Mouse (Mus musculus) myocyte (in vitro differentiated cells): ENCODE results near the gene Mylk2. TPM values are rescaled to one million over a fixed set of nuclear protein-coding genes. Genes with fewer than 3 reads are reported as not detected.

Experiments
- H3K27me3 ChIP-seq: one replicate; pipeline ENCODE4 v1.6.1; 2011; ENCODE audit not compliant: control insufficient read depth, insufficient read depth, insufficient read length
- H3K36me3 ChIP-seq: one replicate; pipeline ENCODE4 v1.6.1; 2011; ENCODE audit not compliant: control insufficient read depth, insufficient read depth
- H3K4me2 ChIP-seq: one replicate; pipeline ENCODE4 v1.6.1; 2011; ENCODE audit warnings: low read depth, control low read depth
- H3K4me3 ChIP-seq: one replicate; pipeline ENCODE4 v1.5.1; 2011; ENCODE audit warnings: mild to moderate bottlenecking, control low read depth, moderate library complexity
- H3K79me2 ChIP-seq: one replicate; pipeline ENCODE4 v1.6.1; 2011; ENCODE audit not compliant: control insufficient read depth, insufficient read depth
- H3ac ChIP-seq: one replicate; pipeline ENCODE4 v1.6.1; 2011; ENCODE audit not compliant: control insufficient read depth, insufficient read length
- CEBPB ChIP-seq: IDR thresholded peaks from 2 replicates; pipeline ENCODE4 v1.6.1; 2011; ENCODE audit warnings: mild to moderate bottlenecking, moderate library complexity; ENCODE audit not compliant: poor library complexity, insufficient read depth, severe bottlenecking
- E2F4 ChIP-seq: IDR thresholded peaks from one replicate; pipeline ENCODE4 v1.6.1; 2011; ENCODE audit warnings: mild to moderate bottlenecking, control low read depth, moderate library complexity; ENCODE audit not compliant: insufficient read depth
- MAX ChIP-seq: IDR thresholded peaks from one replicate; pipeline ENCODE4 v1.6.1; 2011; ENCODE audit warnings: low read depth, mild to moderate bottlenecking, control low read depth
- MYOD1 ChIP-seq, 3 experiments: IDR thresholded peaks; one replicate each; pipeline ENCODE4 v1.6.1; 2011; ENCODE audit warnings: control low read depth in 2 of 3, low read depth in 2 of 3, mild to moderate bottlenecking in 2 of 3, moderate library complexity in 1 of 3; ENCODE audit not compliant: insufficient read length in 2 of 3, control insufficient read depth in 1 of 3
- MYOG ChIP-seq, 3 experiments: IDR thresholded peaks; one replicate each; pipeline ENCODE4 v1.6.1; 2011; ENCODE audit warnings: control low read depth in 2 of 3, low read depth in 2 of 3, mild to moderate bottlenecking in 2 of 3; ENCODE audit not compliant: insufficient read length in 2 of 3, control insufficient read depth in 1 of 3, insufficient read depth in 1 of 3
- POLR2A ChIP-seq: IDR thresholded peaks from one replicate; pipeline ENCODE4 v1.6.1; 2011; ENCODE audit warnings: low read depth, mild to moderate bottlenecking, control low read depth, moderate library complexity; ENCODE audit not compliant: insufficient read length
- POLR2AphosphoS2 ChIP-seq: IDR thresholded peaks from one replicate; pipeline ENCODE4 v1.6.1; 2011; ENCODE audit warnings: low read depth, control low read depth; ENCODE audit not compliant: insufficient read length
- REST ChIP-seq: IDR thresholded peaks from one replicate; pipeline ENCODE4 v1.6.1; 2011; ENCODE audit warnings: mild to moderate bottlenecking, control low read depth, moderate library complexity; ENCODE audit not compliant: insufficient read depth, insufficient read length
- SRF ChIP-seq: IDR thresholded peaks from one replicate; pipeline ENCODE4 v1.6.1; 2011; ENCODE audit warnings: low read depth; ENCODE audit not compliant: control insufficient read depth, insufficient read length
- TCF12 ChIP-seq: IDR thresholded peaks from one replicate; pipeline ENCODE4 v1.6.1; 2011; ENCODE audit warnings: mild to moderate bottlenecking, control low read depth; ENCODE audit not compliant: poor library complexity, insufficient read depth, severe bottlenecking
- TCF3 ChIP-seq: IDR thresholded peaks from one replicate; pipeline ENCODE4 v1.6.1; 2011; ENCODE audit warnings: low read depth, control low read depth; ENCODE audit not compliant: insufficient read length
- USF1 ChIP-seq: IDR thresholded peaks from one replicate; pipeline ENCODE4 v1.6.1; 2011; ENCODE audit warnings: low read depth, mild to moderate bottlenecking, control low read depth, moderate library complexity
- polyA plus RNA-seq: library from polyadenylated mRNA; unstranded; fragments of >200 nt; fragmentation: generic; extraction: Trizol; gene quantifications from one replicate; pipeline ENCODE4 v1.2.1, GENCODE M21; 2012; ENCODE audit warnings: missing spikeins

Gene Mylk2
- polyA plus RNA-seq, 1 experiment: 8.2 TPM

DNA sequence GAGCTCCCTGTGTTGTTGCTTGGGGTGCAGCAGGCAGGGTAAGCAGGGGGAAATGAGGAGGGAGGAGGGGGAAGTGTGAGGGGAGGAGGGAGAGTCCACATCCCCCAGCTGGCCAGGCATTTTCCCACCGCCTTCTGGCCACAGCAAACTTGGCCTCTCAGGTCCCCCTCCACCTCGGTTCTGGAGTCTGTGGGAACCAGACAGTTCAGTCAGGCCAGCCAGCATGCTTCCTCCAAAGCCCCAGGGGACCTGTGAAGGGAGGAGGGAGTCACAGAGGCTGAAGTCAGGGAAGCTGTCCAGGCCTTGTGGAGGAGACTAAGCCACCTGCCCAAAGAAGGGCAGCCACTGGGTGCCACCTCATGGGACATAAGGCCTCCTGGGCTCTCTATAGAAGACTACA is 19.1 kb downstream of the Mylk2 start:
- Histone ChIP-seq H3ac (no peak overlapping the region), H3K4me2 (peak overlapping the region; percentile 89), H3K4me3 (peak overlapping the region; percentile 84), H3K36me3 (no peaks in the 10 kb centered on the region), H3K79me2 (peaks cover 39% of the 10 kb centered on the region), H3K27me3 (no peaks in the 10 kb centered on the region)
- TF ChIP-seq USF1 (no peak), POLR2A (no peak), POLR2AphosphoS2 (peak; percentile 26)

DNA sequence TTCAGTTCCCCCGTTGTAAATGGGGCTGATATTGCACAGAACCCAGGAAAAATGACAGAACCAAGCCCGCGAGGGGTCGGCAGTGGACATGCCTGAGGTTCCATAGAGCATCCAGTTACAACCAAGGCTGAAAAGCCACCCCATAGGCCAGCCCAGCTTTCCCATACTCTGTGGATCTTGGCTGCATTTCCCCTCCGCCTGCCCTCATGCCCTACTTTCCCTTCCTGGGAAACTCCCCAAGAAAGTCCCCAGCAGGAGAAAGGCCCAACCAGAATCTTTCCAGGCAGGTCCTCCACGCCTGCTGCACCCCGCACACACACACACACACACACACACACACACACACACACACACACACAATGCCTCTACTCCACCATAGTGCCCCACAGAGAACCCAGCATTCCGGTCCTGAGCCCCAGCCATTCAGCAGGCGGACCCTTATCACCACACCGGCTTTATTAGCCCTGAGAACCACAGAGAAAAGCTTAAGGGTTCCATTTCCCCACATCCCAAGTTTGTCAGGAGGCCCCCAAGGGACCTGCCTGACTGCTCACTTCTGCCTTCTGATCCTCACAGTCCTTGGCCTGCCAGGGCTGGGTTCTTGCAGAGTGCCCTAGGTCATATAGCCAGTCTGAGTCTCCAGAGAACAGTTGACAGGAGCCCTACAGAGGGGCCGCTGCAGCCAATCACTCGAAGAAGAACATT is 20.5 kb downstream of the Mylk2 start:
- no peaks in the 10 kb centered on the region for H3K27me3 ChIP-seq
- no peaks in the 10 kb centered on the region for H3K36me3 ChIP-seq
- H3K79me2 ChIP-seq: peaks cover 39% of the 10 kb centered on the region
- TF ChIP-seq REST (no peak), TCF12 (no peak), TCF3 (no peak), MYOG (IDR thresholded peaks at IDR 0.05; ENCODE audit: control insufficient read depth in 1 of 3, insufficient read depth in 1 of 3, insufficient read length in 2 of 3, low read depth in 2 of 3) (no peak), E2F4 (no peak), POLR2AphosphoS2 (no peak), POLR2A (no peak), SRF (no peak), MAX (no peak), CEBPB (no peak), USF1 (no peak), MYOD1 (IDR thresholded peaks at IDR 0.05; ENCODE audit: control insufficient read depth in 1 of 3, insufficient read length in 2 of 3, low read depth in 2 of 3) (no peak)
- H3K4me2 ChIP-seq: peak overlapping the region; percentile 89
- H3ac ChIP-seq: peak overlapping the region; percentile 9
- peak overlapping the region; percentile 84 for H3K4me3 ChIP-seq

DNA sequence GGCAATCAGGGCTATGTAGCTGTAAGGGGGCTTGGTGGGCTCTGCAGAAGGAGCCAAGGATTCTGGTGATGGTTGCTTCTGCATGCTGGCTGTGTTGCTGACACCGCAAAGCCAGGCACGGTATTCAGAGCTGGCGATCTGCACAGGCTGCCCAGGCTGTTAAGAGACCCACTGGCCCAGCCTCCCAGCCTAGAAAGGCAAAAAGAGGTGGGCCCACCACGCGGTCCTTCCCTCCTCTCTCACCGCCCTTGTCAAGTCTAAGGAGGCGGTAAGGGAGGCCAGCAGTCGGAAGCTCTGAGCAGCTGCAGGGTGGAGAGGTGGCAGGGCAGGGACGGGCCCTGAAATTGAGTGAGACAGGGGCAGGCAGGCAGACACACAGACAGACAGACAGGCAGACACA is 21.9 kb downstream of the Mylk2 start, which contains the start of gene Foxs1:
Gene Foxs1, minus strand, starts transcription at position 161 of the 400 bp plus-strand sequence.
- H3K4me2 ChIP-seq: peak within 1 kb of the TSS; percentile 89
- H3K4me3 ChIP-seq: peak within 1 kb of the TSS; percentile 84
- H3K36me3 ChIP-seq: no peaks in the 10 kb centered on the region
- peaks cover 39% of the 10 kb centered on the region for H3K79me2 ChIP-seq
- TF ChIP-seq MYOG (IDR thresholded peaks at IDR 0.05; ENCODE audit: control insufficient read depth in 1 of 3, insufficient read depth in 1 of 3, insufficient read length in 2 of 3, low read depth in 2 of 3) (peak in 2 of 3 experiments; percentile 2 to 67), USF1 (no peak), SRF (peak; percentile 86), TCF3 (no peak), REST (no peak), MYOD1 (IDR thresholded peaks at IDR 0.05; ENCODE audit: control insufficient read depth in 1 of 3, insufficient read length in 2 of 3, low read depth in 2 of 3) (peak in 2 of 3 experiments; percentile 62 to 74), POLR2AphosphoS2 (peak; percentile 95), POLR2A (peak; percentile 89), TCF12 (no peak)
- H3ac ChIP-seq: peak within 1 kb of the TSS; percentile 9
- no peaks in the 10 kb centered on the region for H3K27me3 ChIP-seq

GRCm38 (mm10) chr2:152933614-152934013 is 22.5 kb downstream of the Mylk2 start:
- Histone ChIP-seq H3ac (peak overlapping the region; percentile 9), H3K36me3 (no peaks in the 10 kb centered on the region), H3K27me3 (no peaks in the 10 kb centered on the region), H3K4me2 (peak overlapping the region; percentile 89), H3K79me2 (peaks cover 39% of the 10 kb centered on the region), H3K4me3 (peak overlapping the region; percentile 84)
- TF ChIP-seq SRF (no peak), CEBPB (peak; percentile 81)

GRCm38 (mm10) chr2:152939846-152940245 is 28.7 kb downstream of the Mylk2 start:
- Histone ChIP-seq H3K4me2 (no peak overlapping the region), H3K4me3 (no peak overlapping the region), H3K36me3 (no peaks in the 10 kb centered on the region), H3ac (no peak overlapping the region), H3K79me2 (no peaks in the 10 kb centered on the region), H3K27me3 (peaks cover 30% of the 10 kb centered on the region)
- TF ChIP-seq MYOG (IDR thresholded peaks at IDR 0.05; ENCODE audit: control insufficient read depth in 1 of 3, insufficient read depth in 1 of 3, insufficient read length in 2 of 3, low read depth in 2 of 3) (no peak), TCF12 (no peak), POLR2A (no peak), REST (no peak), CEBPB (no peak), USF1 (no peak), MYOD1 (IDR thresholded peaks at IDR 0.05; ENCODE audit: control insufficient read depth in 1 of 3, insufficient read length in 2 of 3, low read depth in 2 of 3) (no peak), SRF (no peak), MAX (no peak), E2F4 (no peak), TCF3 (no peak), POLR2AphosphoS2 (no peak)
